In the genomic region with DNA sequence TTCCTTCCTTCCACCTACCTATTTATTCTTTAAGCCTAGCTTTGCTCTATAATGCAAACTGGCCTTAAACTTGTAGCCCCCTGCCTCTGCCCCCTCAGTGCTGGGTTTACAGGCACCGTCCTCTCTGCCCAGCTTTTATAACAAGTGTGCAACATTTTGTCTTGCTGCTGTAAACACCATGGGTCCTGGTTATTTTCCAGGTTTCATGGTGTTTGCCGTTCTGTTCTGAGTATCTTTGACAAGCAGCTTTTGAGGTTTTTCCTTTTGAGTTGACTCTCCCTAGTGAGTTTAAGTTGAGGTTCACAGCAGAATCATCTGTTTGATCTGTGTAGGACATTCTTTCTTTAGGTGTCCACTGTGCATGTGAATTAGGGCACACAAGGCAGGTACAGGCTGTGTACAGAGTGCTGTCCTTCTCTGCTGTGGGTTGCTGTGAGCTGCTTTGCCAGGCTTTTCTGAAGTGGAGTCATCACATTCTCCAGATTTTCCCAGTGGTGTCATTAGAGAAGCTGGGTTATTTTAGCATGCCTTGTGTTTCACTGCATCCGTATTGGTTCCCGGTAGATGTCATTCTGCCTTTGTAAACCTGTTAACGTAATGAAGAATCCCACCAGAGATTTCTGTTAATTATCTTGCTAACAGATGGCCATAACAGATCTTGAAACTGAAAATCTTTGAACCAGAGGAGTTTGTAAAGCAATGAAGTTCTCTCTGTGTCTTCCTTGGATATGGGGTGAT, we compare ENCODE assay signal across 10 mouse cellular contexts. TPM values are rescaled to one million over a fixed set of nuclear protein-coding genes. Genes with fewer than 3 reads are reported as not detected.
A peak's percentile ranks its signal among the peaks of the same experiment; 100 is the strongest.
DNase-seq lines count a peak whose midpoint lies in the region; ATAC-seq lines count a peak whose summit lies in the region.
"Had no signal": no experiment of that assay in that cellular context is flagged by ENCODE, and none has a peak within 500 bp of the region (broad histone marks: within the 10 kb centered on the region; RNA-seq: fewer than 3 reads in every experiment).

No protein-coding gene starts in this region.

- no peaks in the 10 kb centered on the region for H3K27me3 ChIP-seq in hindbrain, embryonic 13.5 days
- H3K27me3 ChIP-seq in hindbrain, embryonic 10.5 days (ENCODE audit: insufficient read depth, poor library complexity, severe bottlenecking) = no peaks in the 10 kb centered on the region
- no peaks in the 10 kb centered on the region for H3K27me3 ChIP-seq in midbrain, embryonic 14.5 days (ENCODE audit: control insufficient read depth, insufficient read depth, low read length)
- H3K27me3 ChIP-seq in midbrain, embryonic 11.5 days (ENCODE audit: control insufficient read depth, insufficient read depth, low read length) = no peaks in the 10 kb centered on the region
- no peaks in the 10 kb centered on the region for H3K27me3 ChIP-seq in neural tube, embryonic 15.5 days (replicated peaks)
- no peaks in the 10 kb centered on the region for H3K27me3 ChIP-seq in kidney, embryonic 16.5 days (ENCODE audit: insufficient read depth, low read length)
- H3K27me3 ChIP-seq: liver, embryonic 15.5 days; neural tube, embryonic 12.5 days had no signal

- no peak overlapping the region for H3K9ac ChIP-seq in hindbrain, embryonic 13.5 days
- H3K9ac ChIP-seq in midbrain, embryonic 14.5 days (replicated peaks; ENCODE audit: low read length) = no peak overlapping the region
- no peak overlapping the region for H3K9ac ChIP-seq in midbrain, embryonic 11.5 days (ENCODE audit: low read length)
- no peak overlapping the region for H3K9ac ChIP-seq in neural tube, embryonic 15.5 days (replicated peaks)
- H3K9ac ChIP-seq in kidney, embryonic 16.5 days (replicated peaks; ENCODE audit: low read length) = no peak overlapping the region
- H3K9ac ChIP-seq: liver, embryonic 15.5 days; neural tube, embryonic 12.5 days had no signal

- no peak overlapping the region for H3K4me3 ChIP-seq in hindbrain, embryonic 13.5 days
- no peak overlapping the region for H3K4me3 ChIP-seq in hindbrain, embryonic 10.5 days
- no peak overlapping the region for H3K4me3 ChIP-seq in midbrain, embryonic 14.5 days (replicated peaks; ENCODE audit: low read depth, low read length)
- no peak overlapping the region for H3K4me3 ChIP-seq in midbrain, embryonic 11.5 days (ENCODE audit: low read depth, low read length)
- H3K4me3 ChIP-seq in neural tube, embryonic 15.5 days (replicated peaks) = no peak overlapping the region
- H3K4me3 ChIP-seq in kidney, embryonic 16.5 days (ENCODE audit: low read length) = no peak overlapping the region
- H3K4me3 ChIP-seq: liver, embryonic 15.5 days; neural tube, embryonic 12.5 days had no signal

- H3K4me1 ChIP-seq in hindbrain, embryonic 13.5 days (replicated peaks) = peaks cover 14% of the 10 kb centered on the region
- H3K4me1 ChIP-seq in hindbrain, embryonic 10.5 days (replicated peaks) = no peaks in the 10 kb centered on the region; the same call in 1 of the 2 replicates
- H3K4me1 ChIP-seq in midbrain, embryonic 14.5 days (ENCODE audit: control insufficient read depth, insufficient read depth, low read length) = no peaks in the 10 kb centered on the region
- no peaks in the 10 kb centered on the region for H3K4me1 ChIP-seq in midbrain, embryonic 11.5 days (ENCODE audit: control insufficient read depth, insufficient read depth, low read length)
- H3K4me1 ChIP-seq in neural tube, embryonic 15.5 days = peaks cover 17% of the 10 kb centered on the region
- H3K4me1 ChIP-seq in kidney, embryonic 16.5 days (ENCODE audit: insufficient read depth, low read length) = no peaks in the 10 kb centered on the region
- H3K4me1 ChIP-seq: neural tube, embryonic 12.5 days had no signal

- ATAC-seq in frontal cortex, adult (ENCODE audit: low TSS enrichment) = peak; percentile 41
- ATAC-seq in hindbrain, embryonic 13.5 days (ENCODE audit: low FRiP score) = peak; percentile 40; the same call in 1 of the 2 replicates
- ATAC-seq in midbrain, embryonic 14.5 days (ENCODE audit: low FRiP score, low TSS enrichment) = no peak
- no peak for ATAC-seq in midbrain, embryonic 11.5 days (ENCODE audit: low FRiP score)
- ATAC-seq in neural tube, embryonic 15.5 days (ENCODE audit: low FRiP score) = peak; percentile 48
- no peak for ATAC-seq in kidney, embryonic 16.5 days (ENCODE audit: low FRiP score, low TSS enrichment)

- no peaks in the 10 kb centered on the region; the same call in 1 of the 2 replicates for H3K9me3 ChIP-seq in hindbrain, embryonic 13.5 days
- H3K9me3 ChIP-seq in hindbrain, embryonic 10.5 days = peaks cover 2% of the 10 kb centered on the region; the same call in 1 of the 2 replicates
- no peaks in the 10 kb centered on the region for H3K9me3 ChIP-seq in midbrain, embryonic 14.5 days (ENCODE audit: control insufficient read depth, low read length)
- no peaks in the 10 kb centered on the region for H3K9me3 ChIP-seq in midbrain, embryonic 11.5 days (ENCODE audit: control insufficient read depth, low read length)
- H3K9me3 ChIP-seq in neural tube, embryonic 15.5 days (replicated peaks) = no peaks in the 10 kb centered on the region
- 0 out of 2 replicates have a peak, but pooled peaks cover 7% of the 10 kb centered on the region for H3K9me3 ChIP-seq in kidney, embryonic 16.5 days (ENCODE audit: low read length)
- H3K9me3 ChIP-seq: liver, embryonic 15.5 days; neural tube, embryonic 12.5 days had no signal

- H3K36me3 ChIP-seq in hindbrain, embryonic 13.5 days = peaks cover 4% of the 10 kb centered on the region
- peaks cover 10% of the 10 kb centered on the region for H3K36me3 ChIP-seq in hindbrain, embryonic 10.5 days
- H3K36me3 ChIP-seq in midbrain, embryonic 14.5 days (ENCODE audit: control insufficient read depth, insufficient read depth, low read length) = no peaks in the 10 kb centered on the region
- H3K36me3 ChIP-seq in midbrain, embryonic 11.5 days (ENCODE audit: control insufficient read depth, insufficient read depth, low read length) = no peaks in the 10 kb centered on the region
- H3K36me3 ChIP-seq in neural tube, embryonic 15.5 days = no peaks in the 10 kb centered on the region
- H3K36me3 ChIP-seq in kidney, embryonic 16.5 days (ENCODE audit: insufficient read depth, low read length) = no peaks in the 10 kb centered on the region
- H3K36me3 ChIP-seq: neural tube, embryonic 12.5 days had no signal

- DNase-seq in frontal cortex, postnatal 36 days (ENCODE audit: low spot score in 2 of 2) = no peak
- DNase-seq in hindbrain, embryonic 10.5 days (ENCODE audit: low spot score) = no peak
- peak; percentile 24 for DNase-seq in midbrain, embryonic 14.5 days
- no peak for DNase-seq in midbrain, embryonic 11.5 days (ENCODE audit: low spot score, missing footprints)

- WGBS in hindbrain, embryonic 13.5 days = 66% methylated on average over 5 of the region's 5 CpGs
- 89% methylated on average over 5 of the region's 5 CpGs for WGBS in hindbrain, embryonic 10.5 days
- 76% methylated on average over 5 of the region's 5 CpGs for WGBS in midbrain, embryonic 14.5 days
- WGBS in midbrain, embryonic 11.5 days = 91% methylated on average over 5 of the region's 5 CpGs
- 49% methylated on average over 5 of the region's 5 CpGs for WGBS in neural tube, embryonic 15.5 days
- WGBS in kidney, embryonic 16.5 days = 90% methylated on average over 5 of the region's 5 CpGs

- H3K4me2 ChIP-seq in hindbrain, embryonic 13.5 days = no peak overlapping the region
- H3K4me2 ChIP-seq in midbrain, embryonic 14.5 days (ENCODE audit: low read length) = no peak overlapping the region
- H3K4me2 ChIP-seq in midbrain, embryonic 11.5 days = no peak overlapping the region
- no peak overlapping the region for H3K4me2 ChIP-seq in neural tube, embryonic 15.5 days
- H3K4me2 ChIP-seq in kidney, embryonic 16.5 days (replicated peaks; ENCODE audit: low read depth, low read length) = no peak overlapping the region
- H3K4me2 ChIP-seq: liver, embryonic 15.5 days; neural tube, embryonic 12.5 days had no signal

- H3K27ac ChIP-seq in hindbrain, embryonic 13.5 days = peak overlapping the region; percentile 46
- no peak overlapping the region for H3K27ac ChIP-seq in hindbrain, embryonic 10.5 days
- no peak overlapping the region for H3K27ac ChIP-seq in midbrain, embryonic 14.5 days (replicated peaks; ENCODE audit: low read depth, low read length)
- no peak overlapping the region for H3K27ac ChIP-seq in midbrain, embryonic 11.5 days (ENCODE audit: low read depth, low read length)
- peak overlapping the region; percentile 54 for H3K27ac ChIP-seq in neural tube, embryonic 15.5 days (replicated peaks)
- no peak overlapping the region for H3K27ac ChIP-seq in kidney, embryonic 16.5 days (ENCODE audit: low read length)
- H3K27ac ChIP-seq: liver, embryonic 15.5 days; neural tube, embryonic 12.5 days had no signal

RNA-seq across cellular contexts. Expression of gene Snx30, which starts 45.4 kb away (rescaled TPM):
- polyA plus RNA-seq in hindbrain, embryonic 13.5 days (2015; fragmentation: Nextera tagmentation; extraction: Ambion mirVana) = 14.2 and 14.8 TPM in 2 replicates
- 14.4 and 14.6 TPM in 2 replicates for polyA plus RNA-seq in hindbrain, embryonic 10.5 days (2016; fragmentation: Nextera tagmentation; extraction: Ambion mirVana)
- polyA plus RNA-seq in midbrain, embryonic 14.5 days (2014; fragmentation: Nextera tagmentation; extraction: Ambion mirVana) = 22.7 and 23.4 TPM in 2 replicates
- 11.8 and 12.3 TPM in 2 replicates for polyA plus RNA-seq in midbrain, embryonic 11.5 days (2014; fragmentation: Nextera tagmentation; extraction: Ambion mirVana)
- polyA plus RNA-seq in neural tube, embryonic 15.5 days (2015; fragmentation: Nextera tagmentation; extraction: Ambion mirVana) = 17.8 and 22.5 TPM in 2 replicates
- polyA plus RNA-seq in kidney, embryonic 16.5 days (2015; fragmentation: Nextera tagmentation; extraction: Ambion mirVana) = 6.6 and 7.3 TPM in 2 replicates

RNA-seq across cellular contexts. Expression of gene Inip, which starts 49.7 kb away (rescaled TPM):
- 69.3 and 70.9 TPM in 2 replicates for polyA plus RNA-seq in hindbrain, embryonic 13.5 days (2015; fragmentation: Nextera tagmentation; extraction: Ambion mirVana)
- 86.7 and 103 TPM in 2 replicates for polyA plus RNA-seq in hindbrain, embryonic 10.5 days (2016; fragmentation: Nextera tagmentation; extraction: Ambion mirVana)
- polyA plus RNA-seq in midbrain, embryonic 14.5 days (2014; fragmentation: Nextera tagmentation; extraction: Ambion mirVana) = 55.7 and 64.6 TPM in 2 replicates
- 110 and 121 TPM in 2 replicates for polyA plus RNA-seq in midbrain, embryonic 11.5 days (2014; fragmentation: Nextera tagmentation; extraction: Ambion mirVana)
- polyA plus RNA-seq in neural tube, embryonic 15.5 days (2015; fragmentation: Nextera tagmentation; extraction: Ambion mirVana) = 48.9 and 53.3 TPM in 2 replicates
- 57.1 and 60.3 TPM in 2 replicates for polyA plus RNA-seq in kidney, embryonic 16.5 days (2015; fragmentation: Nextera tagmentation; extraction: Ambion mirVana)

Comparison
In these comparisons a context has a peak if more than half of its experiments do, and no peak if none do; other contexts are left out.
1. H3K27ac ChIP-seq: peak in hindbrain, embryonic 13.5 days (single experiment) and neural tube, embryonic 15.5 days (single experiment); none in hindbrain, embryonic 10.5 days (single experiment), midbrain, embryonic 14.5 days (single experiment), midbrain, embryonic 11.5 days (single experiment) and kidney, embryonic 16.5 days (single experiment).
2. ATAC-seq: peak in frontal cortex, adult (single experiment), hindbrain, embryonic 13.5 days (single experiment) and neural tube, embryonic 15.5 days (single experiment); none in midbrain, embryonic 14.5 days (single experiment), midbrain, embryonic 11.5 days (single experiment) and kidney, embryonic 16.5 days (single experiment).